Mouse (Mus musculus) activated CD4-positive, CD25-positive, alpha-beta regulatory T cell, adult 4 months (primary cell): ENCODE data around the gene Tldc1. TPM values are rescaled to one million over a fixed set of nuclear protein-coding genes. Genes with fewer than 3 reads are reported as not detected.

Source experiments
- ATAC-seq: one replicate; pipeline ENCODE4 v1.8.0; 2017
- polyA plus RNA-seq, 2 experiments: library from polyadenylated mRNA; unstranded; fragments of 100-300 nt; shearing (Covaris generic); gene quantifications; one replicate each; pipeline ENCODE4 v1.2.1; 2017

Tldc1 gene
- 10 to 100 TPM in 1 of 2 experiments, 1 to 10 TPM in 1; 8.8 to 11.1 TPM for polyA plus RNA-seq

DNA sequence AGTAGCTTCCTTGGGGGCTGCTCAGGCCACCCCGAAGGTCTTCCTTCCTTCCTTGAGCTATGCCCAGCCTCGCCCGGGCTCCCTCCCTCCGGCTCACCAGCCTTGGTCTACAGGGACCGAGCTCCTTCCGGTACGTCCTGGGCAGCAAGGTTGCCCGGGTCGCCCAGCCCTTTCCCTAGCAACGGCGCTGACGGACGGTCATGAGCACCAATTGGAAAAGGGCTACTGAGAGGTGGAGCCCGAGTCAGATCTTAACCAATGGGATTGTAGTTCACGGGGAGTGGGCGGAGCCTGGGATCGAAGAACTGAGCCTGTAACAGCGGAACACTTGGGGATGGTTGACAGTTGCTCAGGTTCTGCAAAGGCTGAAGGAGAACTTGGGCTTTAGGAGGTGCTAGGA is at the start of gene Tldc1:
Tldc1 (minus strand) TSS at position 154 of the 400 bp plus-strand sequence.
- ATAC-seq, result peak; percentile 97

DNA sequence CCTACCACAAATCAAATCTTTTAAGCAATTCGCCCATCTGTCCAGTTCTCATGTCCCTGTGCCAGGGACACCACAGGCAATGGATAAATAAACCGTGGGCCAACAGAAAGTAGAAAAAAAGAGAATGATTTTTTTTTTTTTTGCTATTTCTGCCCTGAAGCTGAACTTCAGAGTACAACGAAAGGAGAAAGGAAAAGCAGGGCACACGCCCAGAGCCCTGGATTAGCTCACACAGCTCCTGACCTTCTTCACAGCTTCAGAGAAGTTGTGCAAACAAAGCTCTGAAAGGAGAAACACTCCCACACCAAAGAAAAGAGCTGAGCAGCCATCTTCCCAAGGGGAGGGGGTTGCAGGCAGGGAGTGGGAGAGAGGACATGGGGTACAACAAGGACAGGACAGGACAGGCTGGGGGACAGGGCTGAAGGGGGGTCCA is 49.5 kb upstream of the Tldc1 start:
- no peak for ATAC-seq

DNA sequence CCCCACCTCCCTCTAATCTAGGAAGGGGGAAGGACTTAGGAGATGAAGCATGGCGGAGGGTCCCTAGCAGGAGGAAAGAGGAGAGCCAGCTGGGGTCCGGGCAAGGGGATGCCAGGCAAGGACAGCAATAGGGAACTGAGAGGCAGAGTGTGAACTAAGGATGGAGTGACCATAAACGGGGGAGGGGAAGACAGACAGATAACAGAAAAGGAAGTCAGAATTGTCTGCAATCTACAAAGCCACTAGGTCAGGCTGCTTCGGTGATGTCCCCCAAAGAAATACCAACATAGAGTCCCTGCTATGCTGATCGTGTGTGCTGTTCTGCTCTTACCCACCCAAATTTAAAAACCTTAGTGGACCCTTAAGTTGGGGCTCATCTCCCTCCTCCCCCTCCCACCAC is 48.8 kb upstream of the Tldc1 start:
- ATAC-seq, result no peak

- no peak for ATAC-seq
Observed at GRCm38 (mm10) chr8:119825950-119826730, 47.9 kb upstream of the Tldc1 start.

GRCm38 (mm10) chr8:119824809-119825273 is 46.6 kb upstream of the Tldc1 start:
- no peak for ATAC-seq

GRCm38 (mm10) chr8:119824100-119824499 is 45.9 kb upstream of the Tldc1 start:
- no peak for ATAC-seq

DNA sequence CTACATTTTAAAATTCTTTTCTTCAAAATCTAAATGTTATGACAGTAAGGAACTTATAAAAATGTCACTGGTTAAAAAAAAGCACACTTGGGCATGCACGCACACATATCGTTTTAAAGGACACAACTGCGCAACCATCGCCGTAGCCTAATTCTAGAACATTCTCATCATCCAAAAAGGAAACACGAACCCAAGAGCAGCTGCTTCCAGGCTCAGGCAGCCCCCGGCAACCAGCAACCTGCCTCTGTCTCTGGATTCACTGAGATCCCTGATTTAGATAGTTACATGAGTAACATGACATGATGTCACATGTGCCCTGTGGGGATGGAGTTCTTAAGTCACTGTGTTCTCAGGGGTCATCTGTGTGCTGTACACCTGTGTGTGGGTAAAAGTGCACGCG is 45.1 kb upstream of the Tldc1 start:
- ATAC-seq, result no peak

- ATAC-seq, result no peak
Observed at GRCm38 (mm10) chr8:119821691-119822090, 43.5 kb upstream of the Tldc1 start.

DNA sequence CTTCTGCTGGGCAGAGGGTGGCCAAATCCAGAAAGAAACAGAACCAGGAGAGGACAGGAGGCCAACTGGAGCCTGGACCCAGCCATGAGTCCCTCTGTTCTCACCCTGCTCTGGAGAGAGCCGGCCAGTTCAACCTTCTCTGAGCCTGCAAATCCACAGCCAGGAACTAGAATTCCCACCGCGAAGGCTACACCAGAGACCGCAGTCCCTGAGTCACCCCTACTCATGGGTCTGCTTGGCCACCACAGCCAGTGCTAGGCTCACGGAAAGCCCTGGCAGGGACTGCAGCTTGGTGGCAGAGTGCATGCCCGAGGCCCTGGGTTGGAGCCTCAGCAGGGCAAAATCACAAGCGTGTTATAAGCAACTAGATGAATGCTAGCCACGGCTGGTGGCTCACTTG is 41.8 kb upstream of the Tldc1 start:
- ATAC-seq, result no peak

- no peak for ATAC-seq
Observed at GRCm38 (mm10) chr8:119819316-119819715, 41.1 kb upstream of the Tldc1 start.

GRCm38 (mm10) chr8:119817446-119817845 is 39.2 kb upstream of the Tldc1 start:
- peak; percentile 14 for ATAC-seq

DNA sequence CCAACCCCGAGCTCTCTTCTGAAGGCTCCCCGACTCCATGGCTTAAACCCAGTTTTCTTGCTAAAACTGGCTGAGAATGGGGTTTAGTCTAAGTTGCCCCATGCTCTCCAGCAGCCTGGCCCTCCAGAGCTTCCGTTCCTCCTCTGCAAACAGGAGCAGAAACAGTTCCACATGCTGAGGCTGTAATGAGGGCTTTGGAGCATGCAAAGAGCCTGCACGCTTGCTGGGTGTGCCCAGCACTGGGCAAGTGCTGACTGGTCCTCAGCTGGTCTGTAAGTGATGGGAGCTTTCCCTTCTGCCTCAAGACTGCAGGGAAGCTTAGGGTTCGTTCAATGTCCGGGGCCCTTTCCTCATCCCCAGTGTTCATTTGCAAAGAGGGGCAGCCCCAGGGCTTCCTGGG is 38.0 kb upstream of the Tldc1 start:
- ATAC-seq, result no peak

DNA sequence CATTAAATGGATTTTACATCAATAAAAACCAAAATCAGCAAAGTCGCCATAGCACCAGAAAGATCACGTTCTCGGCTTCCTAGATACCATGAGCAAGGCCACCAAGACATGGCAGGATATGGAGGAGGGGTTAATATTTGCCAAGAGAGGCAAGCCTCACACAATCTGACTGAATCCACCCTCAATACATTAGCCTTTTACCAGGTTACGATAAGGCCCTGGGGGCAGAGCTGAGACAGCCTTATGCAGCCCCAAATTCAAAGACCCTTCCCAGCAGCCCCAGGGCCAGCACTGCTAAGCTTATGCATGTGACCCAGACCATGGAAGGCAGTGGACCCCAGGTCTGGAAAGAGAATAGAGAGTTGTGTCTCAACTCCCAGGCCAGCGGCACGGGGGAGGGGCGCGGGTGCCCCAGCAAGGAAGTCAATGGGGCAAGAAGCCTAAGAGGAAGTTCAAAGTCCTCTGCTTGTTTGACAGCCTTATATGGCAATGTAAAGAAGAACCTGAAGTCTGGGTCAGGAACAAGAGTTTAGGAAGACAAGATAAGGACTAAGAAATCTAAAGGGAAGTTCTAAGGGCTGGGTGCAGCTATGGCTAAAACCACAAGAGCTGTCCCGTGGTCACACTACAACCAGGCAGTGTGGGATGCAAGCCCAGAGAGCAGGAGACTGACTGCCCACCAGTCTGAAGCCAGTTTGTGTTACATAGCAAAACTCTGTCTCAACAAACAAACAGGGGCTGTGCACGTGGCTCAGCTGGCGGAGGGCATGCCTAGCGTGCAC is 34.6 kb upstream of the Tldc1 start:
- ATAC-seq, result peak; percentile 55

DNA sequence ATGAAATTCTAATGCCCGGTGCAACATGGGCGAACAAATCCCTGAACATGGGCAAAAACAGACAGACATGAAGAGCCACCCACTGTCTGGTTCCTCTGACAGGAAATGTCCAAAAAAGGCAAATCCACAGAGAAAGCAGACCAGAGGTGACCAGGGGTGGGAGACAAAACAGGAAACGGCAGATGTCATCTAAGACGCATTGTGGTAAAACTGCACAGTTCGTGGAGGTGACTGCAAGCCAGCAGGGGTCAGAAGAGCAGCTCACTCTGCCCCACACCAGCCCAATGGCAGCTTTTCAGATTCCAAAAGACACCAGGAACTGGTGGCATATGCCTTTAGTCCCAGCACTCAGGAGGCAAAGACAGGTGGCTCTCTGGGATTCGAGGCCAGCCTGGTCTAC is 33.7 kb upstream of the Tldc1 start:
- ATAC-seq, result peak; percentile 68

DNA sequence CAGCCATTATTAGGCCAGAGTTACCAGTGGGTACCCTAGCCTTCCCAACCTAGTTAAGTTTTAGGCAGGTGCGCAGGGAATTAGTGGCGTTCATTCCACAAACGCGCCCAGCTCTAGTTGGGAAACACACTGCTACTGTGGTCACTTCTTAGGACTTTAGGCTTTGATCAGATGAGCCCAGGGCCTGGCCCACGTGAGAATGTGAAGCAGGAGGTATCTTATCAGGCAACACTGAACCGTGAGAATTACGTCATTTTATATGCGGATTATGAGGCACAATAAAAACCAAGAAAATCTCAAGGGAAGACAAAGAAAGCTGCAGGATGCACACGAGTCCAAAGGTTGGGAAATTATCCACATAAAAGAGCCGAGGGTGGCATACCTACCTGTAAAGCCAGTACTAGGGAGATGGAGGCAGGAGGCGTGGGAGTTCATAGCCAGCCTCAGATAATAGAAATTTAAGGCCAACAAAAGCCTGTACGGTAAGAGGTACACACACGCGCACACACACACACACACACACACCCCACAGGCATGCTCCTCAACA is 32.8 kb upstream of the Tldc1 start:
- ATAC-seq, result no peak

DNA sequence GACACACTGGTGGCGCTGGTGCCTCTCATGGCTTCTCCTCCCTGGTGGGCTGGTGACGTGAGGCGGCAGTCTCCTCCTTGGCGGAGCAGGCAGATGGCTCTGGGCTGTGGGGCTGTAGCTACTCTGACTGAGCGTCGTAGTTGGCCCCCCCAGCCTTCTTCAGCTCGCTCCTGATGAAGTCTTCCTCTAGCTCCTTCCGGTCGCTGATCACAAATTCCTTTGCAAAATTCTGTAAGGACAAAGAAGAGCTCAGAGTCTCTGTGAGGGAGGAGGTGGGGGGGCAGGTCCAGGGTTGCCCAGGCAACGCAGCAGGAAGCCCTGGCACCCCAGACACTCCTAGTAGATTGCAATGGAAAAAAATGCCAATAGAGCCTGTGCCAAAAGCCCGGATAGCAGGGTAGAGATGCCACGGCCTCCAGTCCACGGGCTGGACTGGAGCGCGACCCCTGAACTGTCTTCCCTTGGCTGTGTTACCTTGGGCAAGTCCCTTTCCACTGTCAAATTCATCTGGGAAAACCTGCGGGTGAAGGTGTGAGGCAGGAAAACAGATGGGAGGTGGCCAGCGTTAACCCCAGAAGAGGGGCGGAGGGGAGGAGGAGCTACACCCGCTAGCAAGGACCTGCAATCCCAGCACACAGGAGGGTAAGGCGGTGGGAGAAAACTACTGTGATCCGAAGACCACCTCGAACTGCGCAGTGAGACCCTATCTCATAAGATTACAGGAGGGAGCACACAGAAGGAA is 32.1 kb upstream of the Tldc1 start:
- no peak for ATAC-seq

GRCm38 (mm10) chr8:119809620-119810019 is 31.4 kb upstream of the Tldc1 start:
- ATAC-seq, result no peak

DNA sequence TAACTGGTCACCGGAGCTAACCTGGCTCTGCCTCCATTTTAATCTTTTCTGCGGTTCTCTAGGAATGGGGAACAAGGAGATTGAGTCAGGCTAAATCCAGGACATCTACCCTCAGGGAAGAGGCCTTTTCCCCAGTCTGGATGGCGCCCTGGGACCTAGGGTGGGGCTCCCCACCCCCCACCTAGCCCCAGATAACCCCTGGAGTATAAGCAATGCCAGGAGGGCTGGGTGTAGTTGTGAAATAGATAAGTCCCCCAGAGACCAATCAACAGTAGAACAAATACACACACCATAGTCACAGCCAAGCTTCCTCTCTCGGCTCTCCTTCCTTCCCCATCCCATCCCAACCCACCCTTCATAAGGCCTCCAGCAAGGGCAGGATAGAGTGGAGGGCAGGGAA is 29.5 kb upstream of the Tldc1 start:
- no peak for ATAC-seq

DNA sequence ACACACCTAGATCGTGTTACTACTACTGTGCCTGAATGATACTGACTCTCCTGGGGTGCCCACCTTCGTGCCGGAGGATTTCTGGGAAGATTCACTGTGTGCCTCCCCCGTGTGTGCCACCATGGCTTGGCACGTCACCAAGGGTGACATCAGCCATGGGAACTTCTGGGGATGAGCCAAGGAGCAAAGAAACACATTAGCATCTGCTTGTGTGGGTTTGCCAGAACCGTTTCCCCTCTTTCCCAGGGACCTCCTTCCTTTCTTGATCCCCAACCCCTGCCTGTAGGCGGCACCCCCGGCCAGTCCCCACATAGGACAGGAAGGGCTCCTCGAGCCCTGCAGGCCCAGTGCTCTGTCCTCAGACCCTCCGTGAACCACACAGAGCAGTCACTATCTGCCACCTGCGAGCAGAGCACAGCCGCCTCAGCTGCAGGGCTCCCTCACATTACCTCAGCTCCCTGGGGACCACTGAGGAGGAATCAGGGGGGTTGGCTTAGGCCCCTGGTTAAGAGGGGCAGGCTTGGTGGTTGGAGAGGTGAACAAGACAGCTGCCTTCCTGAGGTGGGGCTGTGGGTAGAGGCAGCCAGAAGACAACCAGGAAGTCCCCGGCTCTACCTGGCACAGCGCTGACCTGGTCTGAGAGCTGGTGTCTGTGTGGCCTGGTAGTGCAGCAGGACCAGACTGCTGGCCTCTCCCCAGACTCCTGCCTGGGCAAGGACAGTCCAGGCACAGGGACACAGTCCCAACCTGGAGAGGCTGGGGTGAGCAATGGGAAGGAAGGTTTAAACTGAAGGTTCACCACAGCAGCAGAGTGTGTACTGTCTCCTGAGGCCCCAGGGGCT is 28.4 kb upstream of the Tldc1 start:
- ATAC-seq, result peak; percentile 11

GRCm38 (mm10) chr8:119805275-119805674 is 27.1 kb upstream of the Tldc1 start:
- ATAC-seq, result no peak

DNA sequence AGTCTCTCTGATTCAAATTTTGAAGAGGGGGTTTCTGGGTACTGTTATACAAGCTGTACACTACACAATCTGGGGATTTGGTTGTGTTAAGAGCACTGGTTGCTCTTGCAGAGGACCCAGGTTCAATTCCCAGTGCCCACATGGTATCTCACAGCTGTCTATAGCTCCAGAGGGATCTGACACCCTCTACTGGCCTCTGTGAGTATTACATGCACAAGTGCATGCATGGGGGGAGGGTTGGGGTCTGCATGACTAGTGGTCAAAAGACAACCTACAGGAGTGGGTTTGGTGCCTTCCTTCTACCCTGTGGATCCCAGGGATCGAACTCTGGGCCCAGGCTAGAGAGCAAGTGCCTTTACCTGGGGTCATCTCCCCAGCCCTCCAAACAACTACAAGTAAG is 24.4 kb upstream of the Tldc1 start:
- no peak for ATAC-seq

DNA sequence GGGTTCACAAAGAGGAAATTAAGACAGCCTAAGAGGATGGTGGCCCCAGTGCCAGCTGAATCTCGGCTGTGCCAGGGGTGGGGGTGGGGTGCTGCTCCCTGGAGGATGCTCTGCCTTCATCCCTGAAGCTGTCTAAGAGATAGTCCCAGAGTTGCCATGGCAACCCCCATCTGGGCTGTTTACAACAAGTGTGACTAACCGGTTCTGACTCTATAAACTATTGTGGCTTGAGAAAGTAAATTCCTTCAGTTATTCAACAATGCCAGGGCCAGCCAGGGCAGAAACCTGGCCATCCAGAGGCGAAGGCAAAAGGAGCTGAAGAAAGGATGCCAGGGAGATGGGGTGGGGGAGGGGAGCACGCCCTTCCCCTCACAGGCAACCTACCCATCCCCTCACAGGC is 23.0 kb upstream of the Tldc1 start:
- no peak for ATAC-seq
